Mouse (Mus musculus) frontal cortex, postnatal 10 days (tissue): ENCODE data around the gene Efs.

ENCODE experiments used
- DNase-seq, 2 experiments: peaks; one replicate each; pipeline ENCODE4 v3.0.0; 2022; ENCODE audit warnings: low spot score in 2 of 2, mixed read lengths in 1 of 2

Gene Efs

GRCm38 (mm10) chr14:54924641-54925348 lies 1.1 kb downstream of the Efs start:
- no peak for DNase-seq

- no peak for DNase-seq
Observed at GRCm38 (mm10) chr14:54920076-54920685, 5.7 kb downstream of the Efs start.

- DNase-seq, result no peak
Observed at GRCm38 (mm10) chr14:54913343-54913742, 12.6 kb downstream of the Efs start.

GRCm38 (mm10) chr14:54912886-54913285 lies 13.0 kb downstream of the Efs start, which contains the start of gene Slc22a17:
TSS of gene Slc22a17 (minus strand) at chr14:54913132.
- DNase-seq, result peak; percentile 74 to 85

- peak in 1 of 2 experiments; percentile 42 for DNase-seq
Observed at GRCm38 (mm10) chr14:54912109-54912850, 13.6 kb downstream of the Efs start.

GRCm38 (mm10) chr14:54908682-54909081 lies 17.2 kb downstream of the Efs start:
- no peak for DNase-seq

GRCm38 (mm10) chr14:54903641-54904040 lies 22.3 kb downstream of the Efs start:
- DNase-seq, result no peak

GRCm38 (mm10) chr14:54900383-54900782 lies 25.5 kb downstream of the Efs start:
- peak; percentile 61 to 64 for DNase-seq

- DNase-seq, result no peak
Observed at GRCm38 (mm10) chr14:54897445-54897844, 28.5 kb downstream of the Efs start.

GRCm38 (mm10) chr14:54894296-54895151 lies 31.4 kb downstream of the Efs start:
- DNase-seq, result peak; percentile 56 to 70

GRCm38 (mm10) chr14:54893651-54894181 lies 32.2 kb downstream of the Efs start:
- peak; percentile 98 to 99 for DNase-seq

- DNase-seq, result no peak
Observed at GRCm38 (mm10) chr14:54892200-54892599, 33.7 kb downstream of the Efs start, which contains the start of gene Pabpn1. TSS of gene Pabpn1 (plus strand) at chr14:54892500.

GRCm38 (mm10) chr14:54885309-54885708 lies 40.6 kb downstream of the Efs start:
- no peak for DNase-seq

GRCm38 (mm10) chr14:54884022-54884712 lies 41.8 kb downstream of the Efs start:
- DNase-seq, result no peak

GRCm38 (mm10) chr14:54883154-54884021 lies 42.5 kb downstream of the Efs start, which contains the start of the genes Bcl2l2 and Gm20521:
TSS of gene Bcl2l2 (plus strand) at chr14:54883377.
TSS of gene Gm20521 (plus strand) at chr14:54883441.
- peak; percentile 62 to 73 for DNase-seq

GRCm38 (mm10) chr14:54877048-54877715 lies 48.7 kb downstream of the Efs start, which contains the start of gene Ppp1r3e:
TSS of gene Ppp1r3e (minus strand) at chr14:54877550.
- peak; percentile 34 to 69 for DNase-seq

- peak; percentile 84 to 89 for DNase-seq
Observed at GRCm38 (mm10) chr14:54876539-54877047, 49.3 kb downstream of the Efs start.

GRCm38 (mm10) chr14:54875844-54876538 lies 49.9 kb downstream of the Efs start:
- peak in 1 of 2 experiments; percentile 37 for DNase-seq
